Mouse (Mus musculus) retina, adult 2 months (tissue): ENCODE measurements around the gene Pnpla5.

Source experiments
- DNase-seq: peaks from one replicate; pipeline ENCODE4 v3.0.0-alpha.2; 2012; ENCODE audit warnings: low read depth, low spot score

The Pnpla5 gene

DNA sequence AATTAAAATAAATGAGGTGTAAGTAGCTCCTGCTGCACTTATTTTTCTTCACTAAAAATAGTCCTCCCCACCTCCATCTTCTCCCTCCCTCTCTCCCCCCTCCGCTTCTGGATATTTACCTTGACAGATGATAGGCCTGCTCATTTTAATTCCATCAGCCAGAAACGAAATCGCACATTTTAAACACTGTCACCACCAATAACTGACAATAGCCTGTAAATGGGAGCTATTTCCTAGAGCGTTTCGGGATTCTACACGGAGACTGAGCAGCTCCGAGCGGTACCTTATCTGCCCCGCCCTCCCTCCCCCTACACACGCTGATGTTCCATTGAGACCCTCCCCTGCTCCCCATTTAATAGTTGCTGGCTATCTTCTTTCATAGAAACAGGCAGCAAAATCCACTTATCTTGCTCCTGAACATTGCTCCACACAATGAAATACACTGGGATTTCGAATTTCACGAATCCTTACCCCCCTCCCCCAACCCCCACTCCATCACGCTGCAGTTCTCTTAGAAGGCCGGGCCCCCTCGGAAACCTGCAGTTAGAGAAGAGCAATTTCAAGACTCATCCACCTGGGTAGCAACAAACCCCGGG is 53.4 kb downstream of the Pnpla5 start:
- no peak for DNase-seq

DNA sequence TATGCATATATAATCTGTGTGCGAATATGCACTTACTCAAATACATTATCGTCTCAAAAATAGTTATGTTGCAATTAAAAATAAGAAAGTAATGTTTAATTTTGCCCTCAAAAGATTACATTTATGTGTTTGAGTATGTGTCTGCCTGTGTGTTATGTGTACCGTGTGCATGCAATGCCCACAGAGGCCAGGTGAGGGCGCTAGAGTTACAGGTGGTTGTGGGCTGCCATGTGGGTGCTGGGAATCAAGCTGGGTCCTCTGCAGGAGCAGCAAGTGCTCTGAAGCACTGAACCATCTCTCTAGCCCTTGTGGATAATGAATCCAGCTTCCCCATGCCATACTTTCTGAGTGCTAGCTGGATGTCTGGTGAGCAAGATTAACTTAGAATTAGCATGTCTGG is 57.3 kb downstream of the Pnpla5 start:
- no peak for DNase-seq

DNA sequence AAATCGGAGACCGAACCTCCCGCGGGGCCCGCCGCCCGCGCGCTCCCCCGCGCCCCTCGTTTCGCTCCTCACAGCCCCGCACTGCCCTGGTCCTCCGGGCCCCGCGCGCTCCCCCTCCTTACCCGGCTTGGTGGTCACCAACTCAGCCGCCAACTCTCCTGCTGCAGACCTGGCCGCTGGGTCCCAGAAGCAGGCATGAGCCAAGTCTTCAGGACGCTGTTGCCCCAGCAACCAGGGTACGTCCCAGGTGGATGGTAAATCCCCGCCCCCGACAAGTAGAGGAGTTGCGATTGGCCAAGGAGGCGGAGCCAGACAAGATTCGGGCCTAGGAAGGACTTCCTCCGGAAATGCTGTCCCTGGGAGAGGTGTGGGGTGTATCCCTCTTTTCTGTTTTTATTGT is 57.8 kb downstream of the Pnpla5 start, which contains the start of gene Efcab6:
Gene Efcab6 (minus strand): TSS at position 240 of the 400 bp plus-strand sequence.
- no peak for DNase-seq
